Mouse (Mus musculus) frontal cortex, postnatal 10 days (tissue): ENCODE results near the gene Cradd.
A peak's percentile ranks its signal among the peaks of the same experiment; 100 is the strongest.

Experiments
- DNase-seq, 2 experiments: peaks; one replicate each; pipeline ENCODE4 v3.0.0; 2022; ENCODE audit warnings: low spot score in 2 of 2, mixed read lengths in 1 of 2

Cradd gene

DNA sequence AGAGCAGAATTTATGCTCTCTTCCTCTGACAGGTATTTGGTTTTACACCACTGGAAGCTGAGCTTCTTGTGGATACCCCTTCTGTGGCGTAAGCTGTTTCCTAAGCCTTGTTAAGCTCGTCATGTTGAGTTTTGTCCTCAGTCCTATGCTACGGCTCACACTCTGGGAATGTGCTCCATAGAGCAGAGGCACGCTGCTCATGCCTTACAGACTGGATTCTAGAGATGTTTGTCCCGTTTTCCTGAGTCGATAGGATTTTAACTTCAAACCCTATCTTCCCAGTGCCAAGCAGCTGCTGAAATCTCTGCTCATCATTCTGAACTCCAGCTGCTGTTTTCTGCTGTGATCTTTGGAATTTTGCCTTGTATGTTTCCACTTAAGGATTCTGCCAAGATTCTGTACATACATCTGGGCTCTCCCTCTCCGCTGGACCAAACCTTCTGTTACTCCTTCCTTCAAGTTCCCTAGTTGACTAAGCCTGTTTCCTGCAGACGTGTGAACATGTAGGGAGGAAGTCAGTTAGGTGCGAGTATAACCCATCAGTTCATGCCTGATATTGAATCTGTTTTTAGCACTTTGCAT, 164.2 kb downstream of the Cradd start:
- DNase-seq = no peak

DNA sequence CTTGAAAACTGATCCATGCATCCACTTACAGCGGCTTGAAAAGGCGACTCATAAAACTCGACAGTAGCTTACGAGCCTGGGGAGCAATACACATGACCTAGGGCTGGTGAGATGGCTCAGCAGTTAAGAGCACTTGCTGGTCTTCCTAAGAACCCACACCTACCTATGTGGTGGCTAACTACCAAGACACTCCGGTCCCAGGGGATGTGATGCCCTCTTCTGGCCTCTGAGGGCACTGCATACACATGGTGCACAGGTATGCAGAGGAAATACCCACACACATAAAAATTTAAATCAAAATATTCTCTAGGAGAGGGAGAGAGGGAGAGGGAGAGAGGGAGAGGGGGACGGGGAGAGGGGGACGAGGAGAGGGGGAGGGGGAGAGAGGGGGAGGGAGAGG, 167.5 kb downstream of the Cradd start:
- no peak for DNase-seq

DNA sequence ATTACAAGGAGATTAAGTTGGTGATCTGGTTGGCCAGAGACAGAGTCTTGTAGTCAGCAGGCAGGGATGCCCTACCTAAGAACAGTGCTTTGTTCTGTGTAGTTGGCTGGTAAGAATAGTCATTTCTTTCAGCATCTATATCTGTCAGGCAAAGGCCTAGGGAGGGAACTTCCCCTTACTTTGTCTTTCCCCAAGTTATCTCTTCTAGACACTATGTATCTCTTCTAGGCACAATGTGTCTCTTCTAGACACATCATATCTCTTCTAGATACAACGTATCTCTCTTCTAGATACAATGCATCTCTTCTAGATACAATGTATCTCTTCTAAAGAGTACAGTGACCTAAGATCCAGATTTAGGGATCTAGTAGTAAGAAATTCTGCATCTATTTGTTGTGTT, 169.3 kb downstream of the Cradd start:
- DNase-seq = no peak

DNA sequence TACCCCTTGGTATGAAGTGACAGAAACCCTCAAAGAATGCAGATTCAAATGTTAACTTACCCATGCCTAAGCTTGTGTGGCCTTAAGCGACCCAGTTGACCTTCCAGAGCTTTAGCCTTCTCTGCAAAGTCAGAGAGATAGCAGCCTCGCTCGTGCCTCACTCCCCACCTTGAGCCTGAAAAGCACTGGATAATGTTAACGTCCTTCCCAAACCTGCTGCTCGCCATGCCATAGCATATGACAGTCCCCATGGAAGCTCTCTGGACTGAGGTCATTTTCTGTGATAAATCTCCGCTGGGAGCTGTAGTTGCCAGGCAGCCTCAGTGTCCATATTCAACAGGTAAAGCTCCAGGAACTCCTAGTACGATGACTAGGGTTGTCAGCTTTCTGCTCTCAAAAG, 170.7 kb downstream of the Cradd start:
- DNase-seq = no peak

DNA sequence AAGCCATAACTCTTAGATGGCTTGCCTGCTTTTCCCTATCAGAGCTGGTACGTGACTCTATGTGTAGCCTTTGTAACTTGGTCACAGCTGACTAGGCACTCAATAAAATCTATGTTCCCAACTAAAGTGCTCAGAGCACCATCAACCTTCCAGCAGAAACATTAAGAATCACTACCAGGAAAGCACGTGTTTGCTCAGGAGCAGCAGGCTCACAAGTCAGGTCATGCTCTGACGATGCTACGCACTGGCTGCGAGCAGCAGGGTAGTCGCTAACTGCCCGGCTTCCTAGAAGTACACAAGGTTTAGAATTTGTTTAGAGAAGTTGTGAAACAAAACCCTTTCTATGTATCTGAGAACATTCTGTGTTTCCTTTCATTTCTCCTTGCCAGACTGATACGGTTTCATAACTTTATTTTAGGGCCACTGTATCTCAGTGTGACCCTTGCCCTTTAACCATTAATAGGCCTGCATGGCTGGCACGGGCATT, 171.4 kb downstream of the Cradd start:
- no peak for DNase-seq

DNA sequence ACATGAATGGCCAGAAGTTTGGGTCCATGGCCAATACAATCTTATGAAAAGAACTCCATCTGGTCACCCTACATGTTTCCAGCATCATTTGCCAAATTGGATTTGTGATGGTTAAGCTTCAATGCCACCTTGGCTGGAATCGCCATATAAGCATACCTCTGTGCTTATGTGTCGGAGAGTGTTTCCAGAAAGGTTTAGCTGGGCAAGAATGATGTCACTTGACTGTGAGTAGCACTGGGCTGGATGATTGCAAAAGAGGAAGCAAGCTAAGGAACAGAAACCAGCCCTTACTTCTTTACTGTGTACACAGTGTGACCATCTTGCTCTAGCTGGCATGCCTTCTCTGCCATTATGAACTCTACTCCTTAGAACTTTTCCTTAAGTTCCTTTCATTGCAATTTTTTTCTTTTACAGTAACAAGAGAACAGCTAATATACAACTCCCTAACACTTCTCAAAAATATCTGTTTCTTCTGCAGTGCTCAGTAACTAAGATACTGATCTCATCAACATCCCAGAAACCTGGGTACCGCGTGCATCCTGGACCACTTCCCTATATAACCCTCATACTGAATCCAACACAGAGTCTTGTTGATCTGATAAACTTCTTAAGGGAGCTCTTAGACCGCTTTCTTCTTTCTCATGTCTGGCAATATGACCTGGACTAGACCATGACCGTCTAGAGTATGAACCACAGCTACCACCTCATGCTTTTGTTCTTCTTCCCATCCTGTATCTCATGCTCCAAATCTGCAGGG, 172.7 kb downstream of the Cradd start:
- no peak for DNase-seq

DNA sequence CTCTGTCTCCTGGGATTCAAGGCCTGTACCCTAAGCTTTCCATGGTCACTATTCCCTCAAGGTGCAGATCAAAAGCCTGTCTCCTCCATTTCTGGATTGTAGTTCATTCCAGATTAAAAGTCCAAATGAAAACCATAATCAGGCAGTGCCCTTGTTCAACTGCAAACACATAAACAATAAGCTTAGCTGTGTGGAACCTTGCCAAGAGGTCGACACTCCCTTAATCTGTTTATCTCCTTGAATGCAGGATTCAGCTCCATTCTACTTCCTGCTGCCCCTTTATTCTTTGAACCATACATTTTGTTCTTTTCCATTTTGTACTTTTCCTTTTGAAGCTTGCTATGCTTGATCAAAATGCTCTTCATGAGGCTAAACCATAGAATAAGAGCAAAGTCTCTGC, 174.3 kb downstream of the Cradd start:
- DNase-seq = no peak

DNA sequence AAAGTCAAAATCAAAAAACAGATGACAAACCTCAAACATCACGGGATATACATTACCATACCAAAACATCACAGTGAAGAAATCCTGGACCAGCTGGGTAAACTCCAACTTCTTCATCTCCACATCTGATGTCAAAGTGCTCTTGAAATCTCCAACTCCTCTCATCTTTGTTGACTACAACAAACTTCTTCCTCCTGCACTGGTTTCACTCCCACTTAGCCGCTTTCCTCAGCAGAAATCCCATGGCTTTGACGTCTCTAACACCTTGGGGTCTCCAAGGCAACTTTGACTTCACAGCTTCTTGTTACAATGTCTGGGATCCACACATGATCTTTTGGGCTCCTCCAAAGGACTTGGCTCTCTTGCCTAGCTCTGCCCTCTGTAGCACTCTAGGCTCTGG, 175.3 kb downstream of the Cradd start:
- no peak for DNase-seq

DNA sequence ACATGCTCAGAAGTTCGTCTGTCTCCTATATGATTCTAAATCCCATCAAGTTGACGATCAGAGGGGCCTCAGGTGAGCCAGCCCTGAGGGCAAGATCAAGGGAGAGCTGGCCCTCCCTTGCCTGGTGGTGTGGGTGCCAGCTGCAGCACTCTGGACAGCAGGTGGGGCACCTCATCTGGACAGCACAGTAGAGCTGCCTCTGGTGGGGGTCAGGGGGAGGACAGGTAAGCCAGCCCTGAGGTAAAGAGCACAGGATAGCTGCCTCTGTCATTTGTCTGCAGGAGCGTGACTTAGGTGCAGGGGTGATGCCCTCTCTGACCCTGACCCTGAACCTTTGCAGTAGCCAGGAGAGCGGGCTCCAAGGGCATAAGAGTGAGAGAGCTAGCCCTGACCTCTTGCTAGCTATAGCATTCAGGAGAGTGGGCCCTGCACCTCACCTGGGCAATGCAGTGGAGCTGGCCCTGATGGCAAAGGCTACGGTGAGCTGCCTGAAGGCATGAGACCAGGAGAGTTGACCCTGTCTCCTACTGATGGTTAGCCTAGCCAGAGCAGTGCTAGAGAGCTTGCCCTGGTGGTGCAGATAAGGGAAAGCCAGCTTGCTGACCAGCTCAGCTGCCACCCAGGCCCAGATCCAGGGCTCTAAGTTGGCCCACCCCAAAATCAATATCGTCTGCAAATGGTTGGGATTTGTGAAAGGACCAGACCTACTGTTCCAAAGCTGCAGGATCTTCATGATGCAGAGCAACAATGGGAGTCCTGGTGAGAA, 176.6 kb downstream of the Cradd start:
- DNase-seq = no peak

DNA sequence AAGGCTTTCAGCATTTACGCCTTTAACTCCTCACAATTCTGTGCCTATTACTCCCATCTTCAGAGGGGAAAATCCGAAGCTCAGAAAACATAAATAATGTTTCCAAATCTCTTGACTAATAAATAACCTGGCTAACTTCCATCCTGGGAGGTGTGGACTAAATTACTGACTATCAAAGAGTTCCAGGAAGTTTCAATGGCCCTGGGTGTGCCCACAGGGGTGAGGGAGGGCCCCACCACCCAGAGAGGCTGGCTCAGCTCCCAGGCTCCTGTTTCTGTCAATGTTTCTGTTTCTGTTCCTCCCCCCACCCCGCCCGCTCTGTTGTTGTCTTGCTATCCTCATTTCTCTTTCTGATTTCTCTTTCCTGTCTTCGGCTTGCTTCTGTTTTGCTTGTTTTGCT, 177.4 kb downstream of the Cradd start:
- no peak for DNase-seq

DNA sequence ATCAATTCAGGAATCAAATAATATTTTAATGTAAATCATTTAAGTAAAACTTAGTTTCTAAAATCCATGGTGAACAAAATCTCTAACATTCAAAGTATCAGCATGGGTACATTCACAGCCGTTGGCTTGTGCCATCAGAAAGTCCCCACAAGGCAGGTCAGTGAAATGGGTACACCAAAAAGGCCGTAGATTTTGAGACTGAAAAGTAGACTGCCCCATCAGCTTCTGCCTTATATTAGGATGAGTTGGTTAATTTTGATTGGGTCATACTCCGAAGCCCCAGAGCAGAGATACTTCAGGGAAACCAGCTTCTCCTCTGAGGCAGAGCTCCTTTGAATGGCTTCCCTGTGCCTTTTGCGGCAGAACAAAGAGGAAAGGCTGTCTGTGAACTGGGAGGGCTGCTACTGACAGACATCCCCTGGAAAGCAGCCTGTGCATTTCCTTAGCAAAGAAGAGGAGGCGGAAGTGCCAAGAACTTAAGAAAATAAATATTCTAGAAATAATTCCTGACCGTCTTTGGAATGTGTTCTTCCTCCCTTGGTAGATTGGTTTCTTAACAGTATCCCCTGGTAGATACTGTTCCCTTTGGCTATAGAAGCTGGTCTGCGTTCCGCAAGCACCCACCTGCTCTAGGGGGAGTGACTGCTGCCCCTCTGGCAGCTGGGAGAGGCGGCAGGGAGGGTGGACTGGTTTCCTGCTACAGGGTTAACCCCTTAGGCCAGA, 178.6 kb downstream of the Cradd start:
- DNase-seq = no peak

DNA sequence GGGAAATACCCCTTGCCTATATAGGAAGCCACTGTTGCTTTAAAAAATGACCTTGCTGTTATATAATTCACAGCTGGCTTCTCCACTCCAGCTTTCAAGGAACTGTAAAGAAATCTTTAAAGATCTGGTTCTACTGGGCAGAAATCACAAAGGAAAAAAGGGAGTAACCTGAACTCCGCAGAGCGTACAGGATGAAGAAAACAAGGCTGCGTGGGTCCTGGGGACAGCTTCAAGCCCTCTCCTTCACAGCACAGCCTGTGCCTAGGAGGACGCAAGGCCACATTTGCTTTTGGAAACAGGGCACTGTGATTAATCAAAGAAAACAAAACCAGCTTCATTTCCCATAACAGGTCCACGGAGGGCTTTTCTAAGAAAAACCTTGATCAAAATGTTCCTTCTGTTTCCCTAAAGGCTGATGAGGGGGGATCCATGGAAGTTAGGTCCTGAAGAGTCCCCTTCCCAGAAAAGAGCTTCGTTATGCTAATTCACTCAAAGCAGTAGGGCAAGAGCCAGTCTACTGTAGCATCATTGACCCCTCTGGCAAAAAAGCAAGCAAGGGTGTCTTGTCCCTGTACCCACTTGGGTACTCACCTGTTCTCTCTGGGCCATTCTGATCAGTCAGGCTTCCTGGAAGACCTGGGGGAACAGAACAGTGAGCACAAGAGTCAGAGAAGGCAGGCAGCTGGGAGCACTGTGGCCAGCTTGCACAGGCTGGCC, 179.4 kb downstream of the Cradd start:
- no peak for DNase-seq

DNA sequence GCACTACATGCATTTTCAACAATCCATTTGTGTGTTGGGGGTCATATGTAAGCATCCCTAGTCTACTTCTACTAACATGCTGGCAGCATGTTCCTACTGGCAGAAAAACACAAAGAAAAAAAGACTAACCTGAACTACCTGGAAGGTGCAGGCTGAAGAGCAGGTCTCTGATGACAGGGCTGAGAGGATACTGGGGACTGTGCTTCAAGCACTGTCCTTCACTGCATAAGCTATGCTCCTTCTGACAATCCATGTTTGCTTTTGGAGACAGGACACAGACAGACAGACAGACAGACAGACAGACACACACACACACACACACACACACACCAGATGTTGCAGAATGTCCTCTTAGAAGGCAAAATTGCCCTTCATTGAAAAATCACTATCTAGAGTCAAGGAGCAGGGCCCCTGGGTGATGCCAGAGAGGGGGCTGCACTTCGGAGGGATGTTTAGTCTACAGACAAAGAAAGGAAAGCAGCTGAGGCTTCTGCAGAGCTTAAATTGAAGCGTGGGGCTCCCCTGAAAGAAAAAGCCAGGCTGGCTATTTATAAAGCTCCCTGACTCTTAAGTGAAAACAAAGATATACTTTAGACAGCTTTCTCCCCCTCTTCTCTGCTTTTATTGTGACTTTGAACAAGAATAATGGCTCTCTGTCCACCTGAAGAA, 180.4 kb downstream of the Cradd start:
- no peak for DNase-seq

DNA sequence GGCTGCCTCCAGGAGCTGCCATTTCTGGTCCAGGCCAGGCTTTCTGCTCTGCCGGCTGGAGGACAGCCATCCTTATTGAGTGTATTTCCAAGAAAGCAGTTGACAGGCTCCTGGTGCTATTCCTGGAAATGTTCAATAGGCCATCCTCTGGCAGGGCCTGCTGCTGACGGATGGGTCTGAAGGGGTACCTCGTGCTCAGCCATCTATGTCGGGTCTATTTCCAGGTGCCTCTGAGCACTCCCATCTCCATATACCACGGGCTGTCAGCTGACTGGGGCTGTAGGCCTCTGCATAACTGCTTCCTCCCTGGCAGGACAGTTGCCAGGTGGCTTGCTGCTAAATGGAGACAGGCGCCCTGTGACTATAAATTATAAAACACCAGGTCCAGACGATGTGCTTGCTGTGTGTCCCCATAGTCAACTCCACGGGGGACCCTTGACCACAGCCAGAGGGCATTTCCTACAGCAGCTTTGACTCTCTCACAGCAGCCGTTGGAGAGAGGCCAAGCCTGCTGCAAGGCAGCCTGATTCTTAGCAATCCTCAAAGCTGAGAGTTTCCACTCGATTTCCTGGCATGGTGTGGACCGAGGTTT, 181.0 kb downstream of the Cradd start:
- DNase-seq = peak; percentile 44 to 51

DNA sequence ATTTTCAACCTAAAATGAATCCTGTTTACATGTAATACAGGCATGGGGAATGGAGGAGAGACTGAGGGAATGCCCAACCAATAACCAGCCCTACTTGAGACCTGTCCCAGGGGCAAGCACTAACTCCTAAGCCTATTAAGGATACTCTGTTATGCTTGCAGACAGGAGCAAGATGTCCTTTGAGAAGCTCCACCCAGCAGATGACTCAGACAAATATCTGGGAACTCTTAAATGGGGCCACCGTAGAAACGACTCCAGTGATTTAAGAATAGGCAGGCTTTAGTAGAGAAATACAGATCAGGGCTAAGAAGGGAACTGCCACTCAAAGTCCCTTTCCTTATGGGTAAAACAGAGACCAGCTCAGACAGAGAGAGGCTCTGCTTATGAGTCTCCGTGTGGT, 182.9 kb downstream of the Cradd start:
- no peak for DNase-seq

DNA sequence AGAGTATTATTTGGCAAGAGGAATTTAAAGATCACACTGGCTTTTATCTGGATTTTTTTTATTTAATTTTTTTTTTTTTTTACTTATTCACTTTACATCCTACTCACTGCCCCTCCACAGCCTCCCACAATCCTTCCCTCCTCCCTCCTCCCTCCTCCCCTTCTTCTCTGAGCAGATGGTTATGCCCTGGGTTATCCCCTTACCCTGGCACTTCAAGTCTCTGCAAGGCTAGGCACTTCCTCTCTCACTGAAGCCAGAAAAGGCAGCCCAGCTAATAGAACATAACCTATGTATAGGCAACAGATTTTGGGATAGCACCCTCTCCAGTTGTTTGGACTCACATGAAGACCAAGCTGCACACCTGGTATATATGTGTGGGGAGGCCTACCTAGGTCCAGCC, 183.7 kb downstream of the Cradd start:
- DNase-seq = no peak

DNA sequence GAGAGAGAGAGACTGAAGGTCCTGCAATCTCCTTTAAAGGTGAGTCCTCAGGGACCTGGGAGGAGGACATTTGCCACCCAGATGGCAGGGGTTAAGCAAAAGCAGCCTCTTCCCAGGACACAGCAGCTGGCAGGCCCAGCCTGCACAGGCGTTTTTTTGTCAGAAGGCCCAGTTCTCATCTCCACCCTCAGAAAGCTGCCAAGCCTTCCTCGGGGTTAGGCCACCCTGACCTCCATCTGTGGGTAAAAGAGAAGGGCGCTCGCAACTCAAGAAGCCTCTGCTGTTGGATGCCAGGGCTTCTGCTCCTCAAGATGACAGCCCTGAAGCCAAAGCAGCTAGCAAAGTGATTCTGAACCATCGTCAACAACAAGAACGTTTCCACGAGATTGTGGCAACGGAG, 184.3 kb downstream of the Cradd start:
- DNase-seq = no peak

DNA sequence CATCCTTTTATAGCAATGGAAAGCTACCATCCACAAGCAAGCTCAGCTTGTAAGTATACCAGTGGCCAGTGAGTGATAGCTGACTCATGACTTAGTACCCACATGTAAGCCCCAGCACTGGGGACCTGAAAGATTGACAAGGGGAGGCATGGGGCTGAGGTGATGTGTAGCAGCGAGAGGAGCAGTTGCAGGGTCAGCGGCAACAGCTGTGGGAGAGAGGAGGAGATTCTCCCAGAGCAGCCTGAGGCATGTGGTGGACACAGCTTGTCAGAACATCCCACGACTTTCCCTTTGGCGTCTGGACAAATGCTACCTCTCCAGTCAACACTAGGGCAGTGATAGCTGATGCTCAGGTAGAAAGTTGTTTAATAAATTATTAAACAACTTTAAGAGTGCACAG, 190.9 kb downstream of the Cradd start:
- DNase-seq = no peak
